8 mouse cellular contexts compared by ENCODE assay signal in genomic region chr4:32343256-32344165, GRCm38 (mm10).
DNase-seq lines count a peak whose midpoint lies in the region; ATAC-seq and TF ChIP-seq lines count a peak whose summit lies in the region.

No protein-coding gene starts in this region.

- H3K4me3 ChIP-seq in gastrocnemius, adult 2 months, result peak overlapping the region; percentile 19; the same call in 1 of the 2 replicates
- no peak overlapping the region for H3K4me3 ChIP-seq in hindbrain, embryonic 12.5 days
- H3K4me3 ChIP-seq in midbrain, embryonic 16.5 days (ENCODE audit: low read depth, low read length), result no peak overlapping the region

- no peaks in the 10 kb centered on the region for H3K27me3 ChIP-seq in hindbrain, embryonic 12.5 days
- no peaks in the 10 kb centered on the region for H3K27me3 ChIP-seq in midbrain, embryonic 16.5 days (ENCODE audit: control insufficient read depth, insufficient read depth, low read depth, low read length)

- no peak for ATAC-seq in hindbrain, embryonic 12.5 days (ENCODE audit: low FRiP score)
- ATAC-seq in midbrain, embryonic 16.5 days, result no peak

- H3K9me3 ChIP-seq in hindbrain, embryonic 12.5 days (replicated peaks), result no peaks in the 10 kb centered on the region
- H3K9me3 ChIP-seq in midbrain, embryonic 16.5 days (replicated peaks; ENCODE audit: control insufficient read depth, low read length, poor library complexity, severe bottlenecking), result no peaks in the 10 kb centered on the region

- H3K27ac ChIP-seq in gastrocnemius, adult 2 months, result peak overlapping the region; percentile 40; the same call in 1 of the 2 replicates
- peak overlapping the region; percentile 56; the same call in 1 of the 2 replicates for H3K27ac ChIP-seq in hindbrain, embryonic 12.5 days
- no peak overlapping the region; the same call in 1 of the 2 replicates for H3K27ac ChIP-seq in midbrain, embryonic 16.5 days (ENCODE audit: low read length)

- H3K36me3 ChIP-seq in hindbrain, embryonic 12.5 days, result no peaks in the 10 kb centered on the region
- no peaks in the 10 kb centered on the region for H3K36me3 ChIP-seq in midbrain, embryonic 16.5 days (ENCODE audit: control insufficient read depth, insufficient read depth, low read length)

- TF ChIP-seq CTCF in gastrocnemius, adult 2 months (IDR thresholded peaks at IDR 0.05), result no peak

- peaks cover 18% of the 10 kb centered on the region for H3K4me1 ChIP-seq in hindbrain, embryonic 12.5 days
- H3K4me1 ChIP-seq in midbrain, embryonic 16.5 days (ENCODE audit: control insufficient read depth, insufficient read depth, low read length), result peaks cover 11% of the 10 kb centered on the region

- no peak for DNase-seq in gastrocnemius, adult 2 months
- DNase-seq in gastrocnemius, postnatal 36 days, result no peak
- DNase-seq in B cell, adult 2 months, result peak; percentile 65 to 74
- no peak for DNase-seq in adrenal gland, postnatal 4 days (ENCODE audit: low spot score in 2 of 2)
- no peak for DNase-seq in frontal cortex, postnatal 10 days (ENCODE audit: low spot score in 2 of 2)
- no peak for DNase-seq in c-Kit-positive CD71-positive TER-119-positive erythroid progenitor cells, embryonic 14.5 days (ENCODE audit: low spot score)

- no peak overlapping the region for H3K9ac ChIP-seq in hindbrain, embryonic 12.5 days
- H3K9ac ChIP-seq in midbrain, embryonic 16.5 days (ENCODE audit: low read depth, low read length), result peak overlapping the region; percentile 46; the same call in 1 of the 2 replicates

- 59% methylated on average over 14 of the region's 14 CpGs for WGBS in hindbrain, embryonic 12.5 days
- WGBS in midbrain, embryonic 16.5 days, result 46% methylated on average over 14 of the region's 14 CpGs

- no peak overlapping the region for H3K4me2 ChIP-seq in hindbrain, embryonic 12.5 days (replicated peaks)
- H3K4me2 ChIP-seq in midbrain, embryonic 16.5 days (ENCODE audit: low read length), result no peak overlapping the region

- intact Hi-C loops in gastrocnemius, adult 2 months (cut with DNase I), result no loop called here
- intact Hi-C loops in gastrocnemius, postnatal 36 days (cut with DNase I), result no loop called here

Comparison
In these comparisons a context has a peak if more than half of its experiments do, and no peak if none do; other contexts are left out.
1. DNase-seq: peak in B cell, adult 2 months (2 of 2); none in gastrocnemius, adult 2 months (single experiment), gastrocnemius, postnatal 36 days (0 of 2), adrenal gland, postnatal 4 days (0 of 2), frontal cortex, postnatal 10 days (0 of 2) and c-Kit-positive CD71-positive TER-119-positive erythroid progenitor cells, embryonic 14.5 days (single experiment).